Mouse (Mus musculus) left cerebral cortex, adult 11 months (tissue): ENCODE data around the gene Olfr99.
A peak's percentile ranks its signal among the peaks of the same experiment; 100 is the strongest.
"Not testable (repeated sequence)": the region's sequence is repeated elsewhere in the genome, so short reads cannot be mapped to it uniquely, and the experiment has no call there.

Source experiments
- DNase-seq: peaks from one replicate; pipeline ENCODE4 v3.0.0; 2022; ENCODE audit warnings: low spot score

Olfr99 gene

DNA sequence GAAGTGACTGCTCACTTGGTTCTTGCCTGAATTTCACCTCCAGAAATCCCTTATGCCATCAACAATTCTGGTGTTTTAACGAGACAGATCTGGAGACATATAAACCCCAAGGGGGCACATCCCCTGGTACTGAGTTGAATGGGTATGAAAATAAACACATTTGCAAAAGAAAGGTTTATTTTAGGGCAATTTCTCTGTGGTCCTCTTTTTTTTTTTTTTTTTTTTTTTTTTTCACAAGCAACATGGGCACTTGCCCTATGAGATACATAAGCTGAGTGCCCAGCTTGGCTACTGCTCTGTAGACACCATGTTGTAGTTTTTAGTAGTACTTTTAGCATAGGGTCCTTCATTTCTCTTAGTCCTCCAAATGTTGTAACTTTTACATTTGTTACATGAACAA lies at the start of gene Olfr99:
Gene Olfr99, minus strand, starts transcription at position 101 of the 400 bp plus-strand sequence.
- no peak for DNase-seq

DNA sequence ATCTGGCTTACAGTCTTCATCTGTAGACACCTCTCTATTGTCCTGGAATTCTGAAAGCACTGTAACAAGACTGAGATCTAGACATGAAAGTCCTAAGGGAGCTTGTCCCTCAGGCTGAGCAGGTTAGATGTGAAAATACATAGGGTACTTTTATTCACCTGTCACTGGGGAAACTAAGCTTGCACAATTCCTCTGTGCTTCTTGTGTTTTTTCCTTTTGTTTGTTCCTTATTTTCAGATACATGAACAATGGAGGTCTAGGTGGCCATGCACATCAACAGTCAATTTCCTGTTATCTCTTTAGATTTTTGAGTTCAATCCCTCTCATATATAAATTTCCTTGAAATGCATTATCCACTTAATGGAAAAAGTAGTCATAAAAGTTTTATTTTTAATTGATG lies 33.7 kb upstream of the Olfr99 start, which contains the start of gene Olfr102:
Gene Olfr102, minus strand, starts transcription at position 101 of the 400 bp plus-strand sequence.
- no peak for DNase-seq

GRCm38 (mm10) chr17:37310146-37310699 lies 27.0 kb upstream of the Olfr99 start:
- no peak for DNase-seq

GRCm38 (mm10) chr17:37308483-37308882 lies 25.2 kb upstream of the Olfr99 start:
- no peak for DNase-seq

DNA sequence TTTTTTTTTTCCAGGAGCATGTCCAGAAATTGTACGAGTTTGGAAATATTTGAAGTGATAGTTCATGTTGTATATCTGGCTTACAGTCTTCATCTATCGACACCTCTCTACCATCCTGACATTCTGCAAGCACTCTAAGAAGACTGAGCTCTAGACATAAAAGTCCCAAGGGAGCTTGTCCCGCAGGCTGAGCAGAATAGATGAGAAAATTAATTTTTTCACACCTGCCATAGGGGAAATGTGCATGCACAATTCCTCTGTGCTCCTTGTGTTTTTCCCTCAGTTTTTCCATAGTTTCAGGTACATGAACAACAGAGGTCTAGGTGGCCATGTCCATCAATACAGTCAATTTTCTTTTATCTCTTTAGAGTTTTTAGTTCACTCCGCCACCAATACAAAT lies 21.0 kb upstream of the Olfr99 start, which contains the start of gene Olfr101:
Gene Olfr101, minus strand, starts transcription at position 101 of the 400 bp plus-strand sequence.
- no peak for DNase-seq

GRCm38 (mm10) chr17:37280331-37280730 lies 2.9 kb downstream of the Olfr99 start:
- no peak for DNase-seq

GRCm38 (mm10) chr17:37276573-37276972 lies 6.7 kb downstream of the Olfr99 start:
- no peak for DNase-seq

GRCm38 (mm10) chr17:37275626-37276248 lies 7.5 kb downstream of the Olfr99 start:
- DNase-seq = no peak

- no peak for DNase-seq
These were observed 12.6 kb downstream of the Olfr99 start for GRCm38 (mm10) chr17:37270702-37271092.

- DNase-seq = peak; percentile 85
These were observed 13.1 kb downstream of the Olfr99 start, which contains the start of gene H2-M3 for GRCm38 (mm10) chr17:37270058-37270701. H2-M3 (plus strand) TSS chr17:37270220.

GRCm38 (mm10) chr17:37263626-37264025 lies 19.6 kb downstream of the Olfr99 start, which contains the start of gene Olfr98:
Olfr98 (minus strand) TSS chr17:37263749.
- no peak for DNase-seq

- peak; percentile 2 for DNase-seq
These were observed 32.7 kb downstream of the Olfr99 start for GRCm38 (mm10) chr17:37250544-37250943.

DNA sequence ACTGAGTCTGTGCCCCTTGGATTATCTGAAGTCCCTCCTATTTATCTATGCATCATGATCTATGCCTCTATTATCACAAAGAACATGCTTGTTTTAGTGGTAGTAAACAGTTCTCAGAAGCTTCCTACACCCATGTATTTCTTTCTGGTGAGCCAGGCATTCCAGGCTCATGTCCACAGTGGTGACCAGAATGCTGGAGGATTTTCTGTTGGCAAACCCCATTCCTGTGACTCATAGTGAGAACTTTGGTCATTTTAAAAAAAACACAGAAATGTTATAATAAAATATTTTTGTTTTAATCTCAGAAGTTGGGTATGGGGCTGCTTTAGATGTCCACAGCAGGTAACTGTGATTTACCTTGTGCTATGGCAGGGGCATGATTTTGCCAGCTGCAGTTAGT lies 33.8 kb downstream of the Olfr99 start:
- DNase-seq = no peak

GRCm38 (mm10) chr17:37246715-37247114 lies 36.5 kb downstream of the Olfr99 start:
- DNase-seq = peak; percentile 47

DNA sequence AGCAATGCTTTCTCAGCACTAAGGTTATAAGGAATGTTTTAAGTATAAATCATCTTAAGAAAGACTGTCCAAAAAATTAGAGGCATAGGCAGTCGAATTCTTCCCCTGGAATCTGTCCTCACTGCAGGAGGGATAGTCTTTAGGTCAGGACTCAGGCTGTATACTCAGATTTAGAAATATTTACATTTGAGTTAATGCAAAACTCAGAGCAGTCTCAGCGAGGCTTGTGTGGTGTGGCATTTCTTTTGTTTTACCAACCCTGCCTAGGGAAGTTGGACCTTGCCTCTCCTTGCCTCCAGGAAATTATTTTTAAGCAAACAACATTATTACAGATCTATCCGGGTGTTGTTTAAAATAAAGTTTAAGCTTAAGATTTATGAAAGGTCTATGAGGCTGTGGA lies 41.1 kb downstream of the Olfr99 start:
- no peak for DNase-seq

- not testable (repeated sequence) for DNase-seq
These were observed 46.0 kb downstream of the Olfr99 start, which contains the start of gene Olfr97 for GRCm38 (mm10) chr17:37237230-37237629. Olfr97 (minus strand) TSS chr17:37237330.
